Mouse (Mus musculus): Measurements from ENCODE around the gene Lrrc37a.
"Not testable (repeated sequence)": the region's sequence is repeated elsewhere in the genome, so short reads cannot be mapped to it uniquely, and the experiment has no call there.

The Lrrc37a gene

GRCm38 (mm10) chr11:103504497-103504896 lies at the start of gene Lrrc37a:
Gene Lrrc37a (minus strand): TSS chr11:103504597.
- in situ Hi-C loops (cut with MseI, MboI), result no loop called here

- in situ Hi-C loops (cut with MseI, MboI), result not testable (repeated sequence)
These were observed 30.6 kb upstream of the Lrrc37a start for GRCm38 (mm10) chr11:103534973-103535372.

GRCm38 (mm10) chr11:103512111-103512510 lies 7.7 kb upstream of the Lrrc37a start:
- in situ Hi-C loops (cut with MseI, MboI), result no loop called here

- in situ Hi-C loops (cut with MseI, MboI), result loop anchor here in 1 of 2 experiments (5.0 kb wide), 1 partner anchor 107 kb away; no protein-coding TSS in a partner anchor
These were observed 40.0 kb downstream of the Lrrc37a start for GRCm38 (mm10) chr11:103464443-103464842.

- in situ Hi-C loops (cut with MseI, MboI), result not testable (repeated sequence)
These were observed 53.3 kb downstream of the Lrrc37a start for GRCm38 (mm10) chr11:103451105-103451504.

- in situ Hi-C loops (cut with MseI, MboI), result not testable (repeated sequence)
These were observed 54.7 kb downstream of the Lrrc37a start for GRCm38 (mm10) chr11:103449721-103450120.

GRCm38 (mm10) chr11:103443678-103444077 lies 60.7 kb downstream of the Lrrc37a start:
- in situ Hi-C loops (cut with MseI, MboI), result no loop called here

GRCm38 (mm10) chr11:103436282-103436681 lies 68.1 kb downstream of the Lrrc37a start:
- in situ Hi-C loops (cut with MseI, MboI), result no loop called here

- in situ Hi-C loops (cut with MseI, MboI), result no loop called here
These were observed 79.4 kb downstream of the Lrrc37a start for GRCm38 (mm10) chr11:103425031-103425430.

- in situ Hi-C loops (cut with MseI, MboI), result no loop called here
These were observed 84.7 kb downstream of the Lrrc37a start for GRCm38 (mm10) chr11:103419667-103420066.

GRCm38 (mm10) chr11:103419226-103419625 lies 85.2 kb downstream of the Lrrc37a start:
- in situ Hi-C loops (cut with MseI, MboI), result no loop called here

- in situ Hi-C loops (cut with MseI, MboI), result no loop called here
These were observed 90.9 kb downstream of the Lrrc37a start for GRCm38 (mm10) chr11:103413516-103413915.

GRCm38 (mm10) chr11:103412950-103413423 lies 91.4 kb downstream of the Lrrc37a start:
- in situ Hi-C loops (cut with MseI, MboI), result no loop called here

GRCm38 (mm10) chr11:103411981-103412949 lies 92.1 kb downstream of the Lrrc37a start, which contains the start of gene Plekhm1:
Gene Plekhm1 (minus strand): TSS chr11:103412687.
- in situ Hi-C loops (cut with MseI, MboI), result no loop called here

- in situ Hi-C loops (cut with MseI, MboI), result no loop called here
These were observed 93.1 kb downstream of the Lrrc37a start for GRCm38 (mm10) chr11:103411301-103411700.

GRCm38 (mm10) chr11:103408880-103409279 lies 95.5 kb downstream of the Lrrc37a start:
- in situ Hi-C loops (cut with MseI, MboI), result no loop called here

- in situ Hi-C loops (cut with MseI, MboI), result not testable (repeated sequence)
These were observed 97.3 kb downstream of the Lrrc37a start for GRCm38 (mm10) chr11:103407136-103407535.

GRCm38 (mm10) chr11:103406551-103406950 lies 97.8 kb downstream of the Lrrc37a start:
- in situ Hi-C loops (cut with MseI, MboI), result no loop called here

- in situ Hi-C loops (cut with MseI, MboI), result no loop called here
These were observed 98.6 kb downstream of the Lrrc37a start for GRCm38 (mm10) chr11:103405814-103406213.

- in situ Hi-C loops (cut with MseI, MboI), result loop anchor here in 1 of 2 experiments (5.0 kb wide), 1 partner anchor 47 kb away; no protein-coding TSS in a partner anchor
These were observed 99.8 kb downstream of the Lrrc37a start for GRCm38 (mm10) chr11:103404618-103405017.

GRCm38 (mm10) chr11:103403776-103404175 lies 100.6 kb downstream of the Lrrc37a start:
- in situ Hi-C loops (cut with MseI, MboI), result loop anchor here in 1 of 2 experiments (5.0 kb wide), 1 partner anchor 46 kb away; no protein-coding TSS in a partner anchor

- in situ Hi-C loops (cut with MseI, MboI), result loop anchor here in 1 of 2 experiments (5.0 kb wide), 1 partner anchor 45 kb away; no protein-coding TSS in a partner anchor
These were observed 101.7 kb downstream of the Lrrc37a start for GRCm38 (mm10) chr11:103402738-103403137.
